Mouse (Mus musculus) cerebellum, adult (tissue): ENCODE measurements around the gene Rexo1.

Source experiments
- ATAC-seq: cut with Nextera tagmentation; 2 replicates; pipeline ENCODE4 v1.9.2; 2017; ENCODE audit warnings: mild to moderate bottlenecking, moderate library complexity, mixed read lengths; ENCODE audit not compliant: insufficient number of reproducible peaks, low FRiP score, low TSS enrichment

The Rexo1 gene

GRCm38 (mm10) chr10:80559431-80559830, 1.9 kb downstream of the Rexo1 start:
- ATAC-seq = no peak

- no peak for ATAC-seq
Measured at GRCm38 (mm10) chr10:80557346-80557965, 3.9 kb downstream of the Rexo1 start.

GRCm38 (mm10) chr10:80553997-80554396, 7.4 kb downstream of the Rexo1 start:
- no peak for ATAC-seq

- no peak for ATAC-seq
Measured at GRCm38 (mm10) chr10:80553575-80553974, 7.8 kb downstream of the Rexo1 start.

- no peak for ATAC-seq
Measured at GRCm38 (mm10) chr10:80552364-80552763, 9.0 kb downstream of the Rexo1 start.

GRCm38 (mm10) chr10:80549279-80549678, 12.1 kb downstream of the Rexo1 start:
- ATAC-seq = no peak

GRCm38 (mm10) chr10:80548428-80549006, 12.8 kb downstream of the Rexo1 start:
- 0 out of 2 replicates have a peak, but pooled peaks have one; percentile 51 for ATAC-seq

GRCm38 (mm10) chr10:80547539-80547938, 13.8 kb downstream of the Rexo1 start:
- no peak for ATAC-seq

- no peak for ATAC-seq
Measured at GRCm38 (mm10) chr10:80546945-80547344, 14.4 kb downstream of the Rexo1 start.

- ATAC-seq = no peak
Measured at GRCm38 (mm10) chr10:80545590-80545989, 15.8 kb downstream of the Rexo1 start.

- no peak for ATAC-seq
Measured at GRCm38 (mm10) chr10:80543873-80544272, 17.5 kb downstream of the Rexo1 start.

GRCm38 (mm10) chr10:80539493-80539892, 21.9 kb downstream of the Rexo1 start:
- ATAC-seq = no peak

- 0 out of 2 replicates have a peak, but pooled peaks have one; percentile 20 for ATAC-seq
Measured at GRCm38 (mm10) chr10:80538710-80539394, 22.5 kb downstream of the Rexo1 start, which contains the start of gene Atp8b3. TSS of gene Atp8b3 (minus strand) at chr10:80539124.

- no peak for ATAC-seq
Measured at GRCm38 (mm10) chr10:80538180-80538579, 23.2 kb downstream of the Rexo1 start.

- no peak for ATAC-seq
Measured at GRCm38 (mm10) chr10:80535711-80536110, 25.6 kb downstream of the Rexo1 start.

- no peak for ATAC-seq
Measured at GRCm38 (mm10) chr10:80535071-80535470, 26.3 kb downstream of the Rexo1 start.

GRCm38 (mm10) chr10:80533704-80534103, 27.7 kb downstream of the Rexo1 start:
- no peak for ATAC-seq

GRCm38 (mm10) chr10:80532783-80533182, 28.6 kb downstream of the Rexo1 start:
- ATAC-seq = no peak

GRCm38 (mm10) chr10:80526172-80526571, 35.2 kb downstream of the Rexo1 start:
- ATAC-seq = no peak

GRCm38 (mm10) chr10:80523299-80523698, 38.1 kb downstream of the Rexo1 start:
- ATAC-seq = no peak

- ATAC-seq = no peak
Measured at GRCm38 (mm10) chr10:80519287-80519686, 42.1 kb downstream of the Rexo1 start.

GRCm38 (mm10) chr10:80513739-80514138, 47.6 kb downstream of the Rexo1 start:
- no peak for ATAC-seq
